Mouse (Mus musculus): ENCODE measurements at regions not wholly inside any gene's neighbourhood (a gene's known extent, or its start where the extent isn't known, plus 50 kb on each side); places are given as distances from the start of the nearest gene placed in this dataset.

DNA sequence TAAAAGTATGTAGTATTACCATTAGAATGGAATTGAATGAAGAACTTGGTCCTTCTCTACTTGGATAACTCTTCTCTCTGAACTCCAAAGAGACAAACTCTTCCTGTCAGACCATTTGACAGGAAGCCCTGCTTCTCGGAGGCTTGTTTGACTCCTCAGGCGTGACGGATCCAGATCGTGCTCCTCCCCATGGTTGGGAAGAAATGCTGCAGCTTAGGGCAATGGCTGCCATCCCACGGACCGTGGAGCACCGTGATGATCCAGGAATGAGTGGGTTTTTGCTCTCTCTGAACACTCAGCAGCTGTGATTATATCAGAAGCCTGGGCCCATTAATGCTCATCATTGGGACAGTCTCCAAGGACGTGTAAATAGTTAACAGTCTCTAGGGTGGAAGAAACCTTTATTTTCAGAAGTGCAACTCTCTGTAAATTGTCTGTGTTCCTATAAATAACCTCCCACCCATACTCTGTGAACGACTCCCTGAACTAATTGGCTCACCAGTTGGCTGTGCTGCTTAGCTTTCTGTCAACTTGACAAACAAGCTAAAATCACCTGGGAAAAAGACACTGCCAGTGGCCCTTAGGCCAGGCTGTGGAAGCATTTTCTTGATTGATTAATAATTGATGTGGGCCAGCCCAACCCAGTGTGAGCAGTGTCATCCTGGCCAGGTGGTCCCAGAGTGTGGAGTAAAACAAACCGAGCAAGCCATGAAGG, 88.2 kb upstream of the Mylip start:
- no peak overlapping the region for H3K4me3 ChIP-seq
- H3K36me3 ChIP-seq (ENCODE audit: control insufficient read depth, insufficient read depth): no peaks in the 10 kb centered on the region
- H3ac ChIP-seq (ENCODE audit: control insufficient read depth, insufficient read length): no peak overlapping the region
- TF ChIP-seq REST (IDR thresholded peaks at IDR 0.05; ENCODE audit: insufficient read depth, insufficient read length): no peak
- TF ChIP-seq MYOD1 (IDR thresholded peaks at IDR 0.05; ENCODE audit: control insufficient read depth in 1 of 3, insufficient read length in 2 of 3, low read depth in 2 of 3): no peak
- TF ChIP-seq CEBPB (IDR thresholded peaks at IDR 0.05; ENCODE audit: insufficient read depth, poor library complexity, severe bottlenecking): no peak
- TF ChIP-seq MYOG (IDR thresholded peaks at IDR 0.05; ENCODE audit: control insufficient read depth in 1 of 3, insufficient read depth in 1 of 3, insufficient read length in 2 of 3, low read depth in 2 of 3): no peak
- no peak for TF ChIP-seq E2F4 (IDR thresholded peaks at IDR 0.05; ENCODE audit: insufficient read depth)
- no peaks in the 10 kb centered on the region for H3K27me3 ChIP-seq (ENCODE audit: control insufficient read depth, insufficient read depth, insufficient read length)
- H3K79me2 ChIP-seq (ENCODE audit: control insufficient read depth, insufficient read depth): no peaks in the 10 kb centered on the region
- H3K4me2 ChIP-seq (ENCODE audit: low read depth): no peak overlapping the region

DNA sequence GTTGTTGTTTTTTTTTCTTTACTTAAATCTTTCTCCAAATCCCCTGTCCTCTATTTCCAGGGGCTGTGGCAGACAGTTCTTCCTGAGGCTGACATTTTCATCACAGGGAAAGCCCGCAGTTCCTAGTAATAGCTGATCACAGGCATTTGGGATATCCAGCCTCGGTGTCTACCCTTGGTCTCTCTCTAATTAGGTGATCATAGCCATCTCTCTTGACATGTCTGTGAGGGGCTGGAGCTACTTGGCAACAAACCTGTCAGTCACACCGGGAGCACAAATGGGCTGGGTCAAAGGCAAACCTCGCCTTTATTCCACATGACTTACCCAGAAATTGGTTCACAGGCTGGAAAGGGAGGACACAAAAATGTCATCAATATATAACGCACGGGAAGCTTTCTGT, 86.7 kb upstream of the Mylip start:
- TF ChIP-seq MAX (IDR thresholded peaks at IDR 0.05; ENCODE audit: low read depth): no peak
- no peak for TF ChIP-seq CEBPB (IDR thresholded peaks at IDR 0.05; ENCODE audit: insufficient read depth, poor library complexity, severe bottlenecking)
- Histone ChIP-seq H3K79me2 (ENCODE audit: control insufficient read depth, insufficient read depth) (no peaks in the 10 kb centered on the region), H3K4me2 (ENCODE audit: low read depth) (no peak overlapping the region), H3K27me3 (ENCODE audit: control insufficient read depth, insufficient read depth, insufficient read length) (no peaks in the 10 kb centered on the region), H3K36me3 (ENCODE audit: control insufficient read depth, insufficient read depth) (no peaks in the 10 kb centered on the region), H3K4me3 (no peak overlapping the region), H3ac (ENCODE audit: control insufficient read depth, insufficient read length) (no peak overlapping the region)

DNA sequence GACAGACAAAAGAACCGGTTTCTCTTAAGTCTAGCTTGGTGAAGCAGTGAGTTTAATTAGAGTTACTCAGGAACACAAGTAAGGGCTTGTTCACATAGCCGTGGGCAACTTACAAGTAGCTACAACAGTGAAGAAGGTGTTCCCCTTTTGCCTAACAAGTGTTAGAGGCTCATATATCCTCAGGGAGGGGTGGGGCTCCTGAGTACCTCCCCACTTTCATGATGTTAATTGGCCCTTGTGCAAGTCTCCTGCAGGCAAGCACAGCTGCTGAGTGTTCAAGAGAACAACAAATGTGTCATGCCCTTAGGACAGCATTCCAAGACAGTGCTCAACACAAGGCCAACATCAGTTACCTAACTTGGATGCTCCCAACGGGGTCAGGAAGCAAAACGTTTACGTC, 83.4 kb upstream of the Mylip start:
- H3ac ChIP-seq (ENCODE audit: control insufficient read depth, insufficient read length): no peak overlapping the region
- no peak overlapping the region for H3K4me3 ChIP-seq
- no peaks in the 10 kb centered on the region for H3K79me2 ChIP-seq (ENCODE audit: control insufficient read depth, insufficient read depth)
- H3K4me2 ChIP-seq (ENCODE audit: low read depth): no peak overlapping the region
- no peaks in the 10 kb centered on the region for H3K36me3 ChIP-seq (ENCODE audit: control insufficient read depth, insufficient read depth)
- TF ChIP-seq MAX (IDR thresholded peaks at IDR 0.05; ENCODE audit: low read depth): no peak
- peak in 1 of 3 experiments; percentile 57 for TF ChIP-seq MYOD1 (IDR thresholded peaks at IDR 0.05; ENCODE audit: control insufficient read depth in 1 of 3, insufficient read length in 2 of 3, low read depth in 2 of 3)
- H3K27me3 ChIP-seq (ENCODE audit: control insufficient read depth, insufficient read depth, insufficient read length): no peaks in the 10 kb centered on the region

DNA sequence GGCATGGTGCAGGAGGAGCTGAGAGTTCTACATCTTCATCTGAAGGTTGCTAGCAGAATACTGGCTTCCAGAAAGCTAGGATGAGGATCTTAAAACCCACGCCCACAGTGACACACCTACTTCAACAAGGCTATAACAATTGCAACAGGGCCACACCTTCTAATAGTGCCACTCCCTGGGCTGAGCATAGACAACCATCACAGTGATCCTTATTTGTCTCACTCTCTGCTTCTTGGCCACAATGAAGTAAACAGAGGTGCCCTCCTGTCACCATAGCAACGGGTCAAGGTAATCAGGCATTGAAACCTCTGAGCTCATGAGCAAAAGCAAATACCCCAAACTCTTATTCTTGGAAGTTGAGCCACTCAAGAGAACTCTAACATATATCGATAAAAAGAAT, 82.3 kb upstream of the Mylip start:
- Histone ChIP-seq H3K27me3 (ENCODE audit: control insufficient read depth, insufficient read depth, insufficient read length) (no peaks in the 10 kb centered on the region), H3K79me2 (ENCODE audit: control insufficient read depth, insufficient read depth) (no peaks in the 10 kb centered on the region), H3ac (ENCODE audit: control insufficient read depth, insufficient read length) (no peak overlapping the region), H3K4me3 (no peak overlapping the region), H3K4me2 (ENCODE audit: low read depth) (no peak overlapping the region), H3K36me3 (ENCODE audit: control insufficient read depth, insufficient read depth) (no peaks in the 10 kb centered on the region)
- no peak for TF ChIP-seq TCF12 (IDR thresholded peaks at IDR 0.05; ENCODE audit: insufficient read depth, poor library complexity, severe bottlenecking)
- TF ChIP-seq SRF (IDR thresholded peaks at IDR 0.05; ENCODE audit: control insufficient read depth, insufficient read length, low read depth): no peak
- TF ChIP-seq TCF3 (IDR thresholded peaks at IDR 0.05; ENCODE audit: insufficient read length, low read depth): no peak
- no peak for TF ChIP-seq E2F4 (IDR thresholded peaks at IDR 0.05; ENCODE audit: insufficient read depth)
- no peak for TF ChIP-seq CEBPB (IDR thresholded peaks at IDR 0.05; ENCODE audit: insufficient read depth, poor library complexity, severe bottlenecking)
- TF ChIP-seq POLR2A (IDR thresholded peaks at IDR 0.05; ENCODE audit: insufficient read length, low read depth): no peak
- no peak for TF ChIP-seq MYOG (IDR thresholded peaks at IDR 0.05; ENCODE audit: control insufficient read depth in 1 of 3, insufficient read depth in 1 of 3, insufficient read length in 2 of 3, low read depth in 2 of 3)
- no peak for TF ChIP-seq MYOD1 (IDR thresholded peaks at IDR 0.05; ENCODE audit: control insufficient read depth in 1 of 3, insufficient read length in 2 of 3, low read depth in 2 of 3)
- TF ChIP-seq POLR2AphosphoS2 (IDR thresholded peaks at IDR 0.05; ENCODE audit: insufficient read length, low read depth): no peak
- no peak for TF ChIP-seq MAX (IDR thresholded peaks at IDR 0.05; ENCODE audit: low read depth)
- no peak for TF ChIP-seq REST (IDR thresholded peaks at IDR 0.05; ENCODE audit: insufficient read depth, insufficient read length)
- no peak for TF ChIP-seq USF1 (IDR thresholded peaks at IDR 0.05; ENCODE audit: low read depth)

DNA sequence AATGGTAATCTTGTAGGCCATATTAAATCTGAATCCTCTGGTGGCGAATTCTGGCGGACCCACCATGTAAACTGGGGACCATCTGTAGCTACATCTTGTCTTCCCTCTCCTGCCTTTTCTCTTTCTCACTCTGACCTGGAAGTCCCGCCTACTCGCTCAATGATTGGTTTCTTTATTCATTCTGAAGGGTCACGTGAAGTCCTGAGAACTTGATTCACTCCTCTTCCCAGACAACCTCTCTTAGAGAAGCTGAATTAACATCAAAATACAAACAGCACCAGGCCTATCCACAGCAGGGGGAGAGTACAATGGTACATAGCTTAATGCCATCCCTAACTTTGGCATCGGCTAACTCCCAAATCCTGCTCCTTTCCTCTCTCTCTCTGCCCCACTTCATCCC, 69.9 kb upstream of the Mylip start:
- H3K4me2 ChIP-seq (ENCODE audit: low read depth): no peak overlapping the region
- TF ChIP-seq POLR2A (IDR thresholded peaks at IDR 0.05; ENCODE audit: insufficient read length, low read depth): no peak
- no peak for TF ChIP-seq REST (IDR thresholded peaks at IDR 0.05; ENCODE audit: insufficient read depth, insufficient read length)
- TF ChIP-seq E2F4 (IDR thresholded peaks at IDR 0.05; ENCODE audit: insufficient read depth): no peak
- TF ChIP-seq USF1 (IDR thresholded peaks at IDR 0.05; ENCODE audit: low read depth): no peak
- TF ChIP-seq CEBPB (IDR thresholded peaks at IDR 0.05; ENCODE audit: insufficient read depth, poor library complexity, severe bottlenecking): no peak
- no peak for TF ChIP-seq TCF12 (IDR thresholded peaks at IDR 0.05; ENCODE audit: insufficient read depth, poor library complexity, severe bottlenecking)

More for the DNA sequence above, 69.9 kb upstream of the Mylip start:
- Histone ChIP-seq H3K27me3 (ENCODE audit: control insufficient read depth, insufficient read depth, insufficient read length) (no peaks in the 10 kb centered on the region), H3K36me3 (ENCODE audit: control insufficient read depth, insufficient read depth) (no peaks in the 10 kb centered on the region), H3K79me2 (ENCODE audit: control insufficient read depth, insufficient read depth) (no peaks in the 10 kb centered on the region), H3ac (ENCODE audit: control insufficient read depth, insufficient read length) (no peak overlapping the region), H3K4me3 (no peak overlapping the region)

Data from myocyte (in vitro differentiated cells).